Mouse (Mus musculus) midbrain, embryonic 11.5 days (tissue): ENCODE data around the gene Khdrbs1. TPM values are rescaled to one million over a fixed set of nuclear protein-coding genes. Genes with fewer than 3 reads are reported as not detected.

Experiments
- ATAC-seq: fragments of 200-750 bp; cut with Nextera tagmentation; 2 replicates; pipeline ENCODE4 v1.8.0; 2017; ENCODE audit warnings: moderate TSS enrichment, moderate library complexity; ENCODE audit not compliant: low FRiP score
- DNase-seq: peaks from one replicate; pipeline ENCODE4 v3.0.0; 2015; ENCODE audit warnings: low spot score; ENCODE audit errors: missing footprints
- H3K27ac ChIP-seq: fragments of 300-500 bp; sonication (generic); 2 replicates; pipeline ENCODE4 v1.5.1; 2014; ENCODE audit warnings: low read depth, low read length
- H3K27me3 ChIP-seq: fragments of 300-500 bp; sonication (generic); 2 replicates; pipeline ENCODE4 v1.6.1; 2014; ENCODE audit warnings: mild to moderate bottlenecking, low read length, moderate library complexity, mixed read lengths; ENCODE audit not compliant: control insufficient read depth, insufficient read depth
- H3K36me3 ChIP-seq: fragments of 300-500 bp; sonication (generic); 2 replicates; pipeline ENCODE4 v1.6.1; 2014; ENCODE audit warnings: mild to moderate bottlenecking, low read length, moderate library complexity, mixed read lengths; ENCODE audit not compliant: control insufficient read depth, insufficient read depth
- H3K4me1 ChIP-seq: fragments of 300-500 bp; sonication (generic); 2 replicates; pipeline ENCODE4 v1.6.1; 2014; ENCODE audit warnings: low read length; ENCODE audit not compliant: control insufficient read depth, insufficient read depth
- H3K4me2 ChIP-seq: fragments of 300-500 bp; sonication (generic); 2 replicates; pipeline ENCODE4 v1.6.1; 2014; ENCODE audit warnings: mild to moderate bottlenecking, moderate library complexity
- H3K4me3 ChIP-seq: fragments of 300-500 bp; sonication (generic); 2 replicates; pipeline ENCODE4 v1.5.1; 2014; ENCODE audit warnings: low read depth, low read length
- H3K9ac ChIP-seq: fragments of 300-500 bp; sonication (generic); 2 replicates; pipeline ENCODE4 v1.6.1; 2014; ENCODE audit warnings: low read length
- H3K9me3 ChIP-seq: fragments of 300-500 bp; sonication (generic); 2 replicates; pipeline ENCODE4 v1.6.1; 2016; ENCODE audit warnings: low read length; ENCODE audit not compliant: control insufficient read depth
- WGBS: fragments of 180-500 bp; shearing (Covaris S2); extraction: QIAGEN DNeasy Blood & Tissue Kit; methylation state at CpG from one replicate; pipeline ENCODE4 v1.1.7; 2014; 5-methylcytosine and 5-hydroxymethylcytosine counted together
- polyA plus RNA-seq: library from polyadenylated mRNA; unstranded; fragments of >200 nt; fragmentation: Nextera tagmentation; extraction: Ambion mirVana; gene quantifications from 2 replicates; pipeline ENCODE4 v1.2.1, GENCODE M21; 2014

Khdrbs1 gene
- polyA plus RNA-seq, 1 experiment from 2014 or later, result 189 TPM

- 100% methylated on average over 1 of the region's 1 CpGs for WGBS
Observed at GRCm38 (mm10) chr4:129700216-129700615, 41.9 kb downstream of the Khdrbs1 start.

DNA sequence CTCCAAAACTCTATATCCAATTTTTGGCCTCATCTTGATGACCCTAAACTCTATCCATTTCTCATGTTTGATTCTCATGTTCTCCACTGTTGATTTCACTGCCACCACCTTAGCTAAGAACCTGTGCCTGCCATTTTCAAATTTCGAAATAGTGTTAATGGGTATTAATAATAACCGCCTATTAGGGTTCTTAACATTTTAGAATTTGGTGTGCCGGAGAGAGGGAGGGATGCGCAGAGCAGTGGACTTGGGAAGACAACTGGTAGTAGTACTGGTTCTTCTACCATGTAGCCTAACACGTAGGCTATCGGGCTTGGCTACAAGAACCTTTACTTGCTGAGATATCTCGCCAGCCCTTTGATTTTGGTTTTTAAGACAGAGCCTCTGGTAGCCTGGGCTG is 44.9 kb downstream of the Khdrbs1 start:
- ATAC-seq (no peak), DNase-seq (peak; percentile 91)
- Histone ChIP-seq H3K4me3 (peak overlapping the region; percentile 53), H3K36me3 (peaks cover 10% of the 10 kb centered on the region; the same call in 1 of the 2 replicates), H3K27ac (peak overlapping the region; percentile 95), H3K4me1 (peaks cover 12% of the 10 kb centered on the region), H3K27me3 (no peaks in the 10 kb centered on the region), H3K4me2 (peak overlapping the region; percentile 47), H3K9me3 (no peaks in the 10 kb centered on the region), H3K9ac (peak overlapping the region; percentile 79)
- WGBS, result 90% methylated on average over 7 of the region's 7 CpGs

More at GRCm38 (mm10) chr4:129700216-129700615, 41.9 kb downstream of the Khdrbs1 start:
- no peak overlapping the region for H3K27ac ChIP-seq
- H3K27me3 ChIP-seq, result no peaks in the 10 kb centered on the region
- H3K4me2 ChIP-seq, result no peak overlapping the region
- no peaks in the 10 kb centered on the region for H3K9me3 ChIP-seq
- DNase-seq (peak; percentile 69), ATAC-seq (no peak)
- H3K4me3 ChIP-seq, result no peak overlapping the region
- H3K4me1 ChIP-seq, result peaks cover 24% of the 10 kb centered on the region
- no peak overlapping the region for H3K9ac ChIP-seq
- peaks cover 9% of the 10 kb centered on the region for H3K36me3 ChIP-seq

- no peaks in the 10 kb centered on the region for H3K27me3 ChIP-seq
- ATAC-seq, result peak; percentile 89
Observed at GRCm38 (mm10) chr4:129696158-129696985, 45.7 kb downstream of the Khdrbs1 start, which contains the start of gene Tmem39b. Gene Tmem39b, minus strand, starts transcription at chr4:129696838.

GRCm38 (mm10) chr4:129695815-129696157 is 46.3 kb downstream of the Khdrbs1 start:
- no peak for ATAC-seq
- peaks cover 17% of the 10 kb centered on the region; the same call in 1 of the 2 replicates for H3K36me3 ChIP-seq
- H3K4me3 ChIP-seq, result peak overlapping the region; percentile 53
- H3K27ac ChIP-seq, result no peak overlapping the region
- peak overlapping the region; percentile 39 for H3K4me2 ChIP-seq
- DNase-seq, result no peak
- H3K9me3 ChIP-seq, result no peaks in the 10 kb centered on the region
- H3K4me1 ChIP-seq, result peaks cover 7% of the 10 kb centered on the region
- WGBS, result 27% methylated on average over 6 of the region's 6 CpGs
- peak overlapping the region; percentile 79; the same call in 1 of the 2 replicates for H3K9ac ChIP-seq
- no peaks in the 10 kb centered on the region for H3K27me3 ChIP-seq

More at GRCm38 (mm10) chr4:129696158-129696985, 45.7 kb downstream of the Khdrbs1 start, which contains the start of gene Tmem39b:
- Histone ChIP-seq H3K9ac (peak within 1 kb of the TSS; percentile 79), H3K9me3 (no peaks in the 10 kb centered on the region), H3K4me2 (peak within 1 kb of the TSS; percentile 47), H3K4me1 (peaks cover 7% of the 10 kb centered on the region), H3K4me3 (peak within 1 kb of the TSS; percentile 53), H3K36me3 (peaks cover 15% of the 10 kb centered on the region; the same call in 1 of the 2 replicates), H3K27ac (peak within 1 kb of the TSS; percentile 95)
- peak; percentile 99 for DNase-seq
- under 1% methylated on average over 57 of the region's 57 CpGs for WGBS

DNA sequence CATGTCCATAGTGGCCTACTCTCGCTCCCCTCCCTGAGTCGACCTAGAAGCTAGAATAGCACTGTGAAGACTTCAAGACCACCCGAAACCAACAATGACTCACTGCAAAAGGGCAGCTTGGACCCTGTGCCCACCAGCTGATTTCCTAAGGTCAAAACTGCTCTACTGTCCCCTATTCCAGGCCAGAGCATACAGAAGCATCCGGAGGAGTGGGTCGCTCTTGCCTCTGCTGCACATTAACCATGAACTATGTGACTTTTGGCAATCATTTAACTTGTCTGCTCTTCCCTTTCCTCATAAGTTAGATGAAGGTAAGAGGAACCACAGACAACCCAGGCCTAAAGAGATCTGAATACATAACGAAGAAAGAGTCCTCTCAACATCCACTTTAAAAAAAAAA is 57.6 kb downstream of the Khdrbs1 start:
- ATAC-seq (no peak), DNase-seq (no peak)
- no peaks in the 10 kb centered on the region for H3K9me3 ChIP-seq
- no peaks in the 10 kb centered on the region for H3K27me3 ChIP-seq
- no peak overlapping the region for H3K27ac ChIP-seq
- H3K4me2 ChIP-seq, result no peak overlapping the region
- peaks cover 30% of the 10 kb centered on the region for H3K36me3 ChIP-seq
- H3K4me1 ChIP-seq, result no peaks in the 10 kb centered on the region
- no peak overlapping the region for H3K4me3 ChIP-seq
- H3K9ac ChIP-seq, result no peak overlapping the region
- WGBS, result 97% methylated on average over 6 of the region's 6 CpGs

GRCm38 (mm10) chr4:129683901-129684493 is 58.1 kb downstream of the Khdrbs1 start:
- H3K36me3 ChIP-seq, result peaks cover 31% of the 10 kb centered on the region
- DNase-seq (peak; percentile 68), ATAC-seq (no peak)
- H3K4me1 ChIP-seq, result no peaks in the 10 kb centered on the region
- no peaks in the 10 kb centered on the region for H3K27me3 ChIP-seq
- no peak overlapping the region for H3K4me3 ChIP-seq
- 91% methylated on average over 11 of the region's 11 CpGs for WGBS
- H3K9ac ChIP-seq, result no peak overlapping the region
- H3K4me2 ChIP-seq, result no peak overlapping the region
- H3K9me3 ChIP-seq, result no peaks in the 10 kb centered on the region
- no peak overlapping the region for H3K27ac ChIP-seq

GRCm38 (mm10) chr4:129681837-129682236 is 60.3 kb downstream of the Khdrbs1 start:
- Histone ChIP-seq H3K27me3 (no peaks in the 10 kb centered on the region), H3K36me3 (peaks cover 31% of the 10 kb centered on the region), H3K27ac (no peak overlapping the region), H3K9me3 (no peaks in the 10 kb centered on the region), H3K9ac (no peak overlapping the region), H3K4me2 (no peak overlapping the region), H3K4me1 (no peaks in the 10 kb centered on the region), H3K4me3 (no peak overlapping the region)
- peak; percentile 62 for DNase-seq
- 93% methylated on average over 11 of the region's 11 CpGs for WGBS
- ATAC-seq, result no peak

- ATAC-seq (no peak), DNase-seq (no peak)
- H3K36me3 ChIP-seq, result no peaks in the 10 kb centered on the region
- H3K27ac ChIP-seq, result peak overlapping the region; percentile 83; the same call in 1 of the 2 replicates
- peaks cover 11% of the 10 kb centered on the region for H3K4me1 ChIP-seq
- H3K4me2 ChIP-seq, result peak overlapping the region; percentile 96
- peak overlapping the region; percentile 97 for H3K4me3 ChIP-seq
- peak overlapping the region; percentile 95 for H3K9ac ChIP-seq
- WGBS, result 10% methylated on average over 10 of the region's 10 CpGs
- H3K9me3 ChIP-seq, result no peaks in the 10 kb centered on the region
- H3K27me3 ChIP-seq, result no peaks in the 10 kb centered on the region
Observed at GRCm38 (mm10) chr4:129672878-129673449, 69.1 kb downstream of the Khdrbs1 start.
